Mouse (Mus musculus) layer of hippocampus, postnatal 14 days (tissue): ENCODE data around the gene Zfp27. TPM values are rescaled to one million over a fixed set of nuclear protein-coding genes. Genes with fewer than 3 reads are reported as not detected.

Experiments used
- DNase-seq, 2 experiments: peaks; one replicate each; pipeline ENCODE4 v3.0.0; 2021 to 2022; ENCODE audit warnings: low spot score in 2 of 2, mixed read lengths in 1 of 2
- long read RNA-seq, 2 experiments: library from polyadenylated mRNA; stranded (forward); transcript quantifications; one replicate each; pipeline ENCODE4 v2.0.0; 2021
- total RNA-seq, 2 experiments: library from RNA; stranded (reverse); gene quantifications; 2 replicates each; pipeline ENCODE4 v1.2.3; 2021

Zfp27 gene
- 10 to 100 TPM; 19.9 to 20.1 TPM for total RNA-seq
- long read RNA-seq, experiment 1, transcript Zfp27-201 (5 exons, 3,150 nt): major isoform, 5 of 20 reads
- long read RNA-seq, experiment 1, partial matches to known transcripts: 0 of 20 reads
- long read RNA-seq, experiment 1, other reads (novel, unspliced or antisense): 15 of 20 reads
- long read RNA-seq, experiment 2, transcript Zfp27-201 (5 exons, 3,150 nt): major isoform, 5 of 18 reads
- long read RNA-seq, experiment 2, partial matches to known transcripts: 0 of 18 reads
- long read RNA-seq, experiment 2, other reads (novel, unspliced or antisense): 9 of 18 reads

GRCm38 (mm10) chr7:29905966-29906681 is at the start of gene Zfp27:
TSS of gene Zfp27 (minus strand) at chr7:29906572.
- peak; percentile 65 to 81 for DNase-seq

- DNase-seq: peak in 1 of 2 experiments; percentile 41
Measured at GRCm38 (mm10) chr7:29954731-29955130, 48.4 kb upstream of the Zfp27 start.

- peak; percentile 76 to 84 for DNase-seq
Measured at GRCm38 (mm10) chr7:29953513-29954401, 47.4 kb upstream of the Zfp27 start, which contains the start of gene Zfp74. TSS of gene Zfp74 (minus strand) at chr7:29954089.

- DNase-seq: no peak
Measured at GRCm38 (mm10) chr7:29953086-29953485, 46.7 kb upstream of the Zfp27 start.

- DNase-seq: peak; percentile 26 to 67
Measured at GRCm38 (mm10) chr7:29944201-29944600, 37.8 kb upstream of the Zfp27 start.

GRCm38 (mm10) chr7:29943720-29944119 is 37.3 kb upstream of the Zfp27 start:
- no peak for DNase-seq

GRCm38 (mm10) chr7:29942740-29943139 is 36.4 kb upstream of the Zfp27 start:
- DNase-seq: no peak

- DNase-seq: no peak
Measured at GRCm38 (mm10) chr7:29941027-29941426, 34.7 kb upstream of the Zfp27 start.

- DNase-seq: no peak
Measured at GRCm38 (mm10) chr7:29938856-29939255, 32.5 kb upstream of the Zfp27 start.

- DNase-seq: no peak
Measured at GRCm38 (mm10) chr7:29922780-29923179, 16.4 kb upstream of the Zfp27 start.

- DNase-seq: no peak
Measured at GRCm38 (mm10) chr7:29921439-29922093, 15.2 kb upstream of the Zfp27 start.

- no peak for DNase-seq
Measured at GRCm38 (mm10) chr7:29918062-29918453, 11.7 kb upstream of the Zfp27 start.

- no peak for DNase-seq
Measured at GRCm38 (mm10) chr7:29917371-29918061, 11.1 kb upstream of the Zfp27 start.

GRCm38 (mm10) chr7:29912172-29912571 is 5.8 kb upstream of the Zfp27 start:
- no peak for DNase-seq

GRCm38 (mm10) chr7:29910252-29910651 is 3.9 kb upstream of the Zfp27 start:
- no peak for DNase-seq

GRCm38 (mm10) chr7:29908130-29908950 is 2.0 kb upstream of the Zfp27 start, which contains the start of gene Zfp383:
TSS of gene Zfp383 (plus strand) at chr7:29908223.
- DNase-seq: peak; percentile 84 to 86

- no peak for DNase-seq
Measured at GRCm38 (mm10) chr7:29907206-29907605, 834 bp upstream of the Zfp27 start.

- DNase-seq: peak; percentile 10 to 20
Measured at GRCm38 (mm10) chr7:29906682-29907058, 298 bp upstream of the Zfp27 start.

GRCm38 (mm10) chr7:29904101-29904500 is 2.3 kb downstream of the Zfp27 start:
- DNase-seq: no peak
